Mouse (Mus musculus): ENCODE results near the gene Gm28230.

DNA sequence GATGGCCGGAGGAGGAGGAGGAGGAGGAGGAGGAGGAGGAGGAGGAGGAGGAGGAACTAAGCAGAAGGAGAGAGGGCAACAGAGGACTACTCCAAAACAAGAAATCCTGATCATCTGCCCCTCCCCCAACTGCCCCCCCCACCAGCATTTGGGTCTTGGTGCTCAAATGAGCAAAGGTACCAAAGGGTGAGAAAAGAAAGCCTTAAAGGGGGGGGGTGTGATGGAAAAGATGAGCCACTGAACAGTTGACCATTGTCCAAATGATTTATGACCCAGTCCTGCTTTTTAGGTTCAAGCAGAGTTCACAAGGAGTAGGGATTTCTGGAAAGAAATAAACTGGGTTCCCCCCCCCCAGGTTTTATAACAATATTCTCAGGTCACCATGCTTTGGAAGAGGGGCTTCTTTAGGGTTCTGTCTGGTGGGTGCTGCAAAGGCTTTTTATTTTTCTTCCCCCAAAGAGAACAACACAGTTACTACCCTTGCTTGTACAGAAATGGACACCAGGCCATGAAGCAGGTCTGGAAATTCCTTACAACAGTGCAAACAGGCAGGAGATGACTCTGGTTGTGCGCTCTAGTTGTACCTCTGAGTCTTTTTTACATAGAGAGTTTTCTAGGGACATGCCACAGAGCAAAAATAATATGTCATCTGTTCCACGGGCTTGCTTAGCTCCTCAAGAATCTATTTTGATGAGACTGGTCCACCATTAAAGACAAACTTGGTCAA, 14.9 kb downstream of the Gm28230 start:
- TF ChIP-seq CTCF (conservative IDR thresholded peaks at IDR 0.05; ENCODE audit: low read length) (no peak), POU5F1 (IDR thresholded peaks at IDR 0.05; ENCODE audit: borderline replicate concordance, low read length) (no peak)

All from E14TG2a.4 (cell line).